Mouse (Mus musculus) lung, embryonic 15.5 days (tissue): ENCODE data around the gene Mrrf. TPM values are rescaled to one million over a fixed set of nuclear protein-coding genes. Genes with fewer than 3 reads are reported as not detected.
"Not testable (repeated sequence)": the region's sequence is repeated elsewhere in the genome, so short reads cannot be mapped to it uniquely, and the experiment has no call there.

ENCODE experiments used
- ATAC-seq: fragments of 200-750 bp; cut with Nextera tagmentation; 2 replicates; pipeline ENCODE4 v1.8.0; 2017; ENCODE audit warnings: moderate number of reproducible peaks, borderline replicate concordance; ENCODE audit not compliant: low FRiP score, low TSS enrichment; ENCODE audit errors: extremely low read depth
- H3K27ac ChIP-seq: fragments of 300-500 bp; sonication (generic); 2 replicates; pipeline ENCODE4 v1.5.1; 2015; ENCODE audit warnings: moderate library complexity, mild to moderate bottlenecking, inconsistent platforms
- H3K27me3 ChIP-seq: fragments of 300-500 bp; sonication (generic); 2 replicates; pipeline ENCODE4 v1.6.1; 2015; ENCODE audit warnings: inconsistent platforms
- H3K36me3 ChIP-seq: fragments of 300-500 bp; sonication (generic); 2 replicates; pipeline ENCODE4 v1.6.1; 2015; ENCODE audit warnings: inconsistent platforms
- H3K4me1 ChIP-seq: fragments of 300-500 bp; sonication (generic); 2 replicates; pipeline ENCODE4 v1.6.1; 2015; ENCODE audit warnings: inconsistent platforms
- H3K4me2 ChIP-seq: fragments of 300-500 bp; sonication (generic); 2 replicates; pipeline ENCODE4 v1.6.1; 2015; ENCODE audit warnings: inconsistent platforms, mild to moderate bottlenecking, moderate library complexity
- H3K4me3 ChIP-seq: fragments of 300-500 bp; sonication (generic); 2 replicates; pipeline ENCODE4 v1.5.1; 2015; ENCODE audit warnings: mild to moderate bottlenecking, inconsistent platforms
- H3K9ac ChIP-seq: fragments of 300-500 bp; sonication (generic); 2 replicates; pipeline ENCODE4 v1.6.1; 2015; ENCODE audit warnings: inconsistent platforms
- H3K9me3 ChIP-seq: fragments of 300-500 bp; sonication (generic); 2 replicates; pipeline ENCODE4 v1.6.1; 2016; ENCODE audit warnings: inconsistent platforms
- WGBS: fragments of 180-500 bp; shearing (Covaris S2); methylation state at CpG from one replicate; pipeline ENCODE4 v1.1.7; 2015; 5-methylcytosine and 5-hydroxymethylcytosine counted together
- polyA plus RNA-seq: library from polyadenylated mRNA; unstranded; fragments of >200 nt; fragmentation: Nextera tagmentation; extraction: Ambion mirVana; gene quantifications from 2 replicates; pipeline ENCODE4 v1.2.1, GENCODE M21; 2015

Mrrf gene
- polyA plus RNA-seq, 1 experiment from 2014 or later = 31.1 TPM

- no peak overlapping the region for H3K9ac ChIP-seq
- WGBS = 55% methylated on average over 7 of the region's 7 CpGs
Measured at GRCm38 (mm10) chr2:36148876-36149365, 12.7 kb downstream of the Mrrf start.

GRCm38 (mm10) chr2:36152401-36152800, 16.2 kb downstream of the Mrrf start:
- H3K4me2 ChIP-seq, H3K4me3 ChIP-seq, H3K27me3 ChIP-seq, H3K9ac ChIP-seq, H3K9me3 ChIP-seq, H3K4me1 ChIP-seq, H3K27ac ChIP-seq, ATAC-seq: not testable (repeated sequence)
- 90% methylated on average over 4 of the region's 4 CpGs for WGBS
- H3K36me3 ChIP-seq = peaks cover 14% of the 10 kb centered on the region

More at GRCm38 (mm10) chr2:36148876-36149365, 12.7 kb downstream of the Mrrf start:
- Histone ChIP-seq H3K27me3 (no peaks in the 10 kb centered on the region), H3K4me2 (no peak overlapping the region), H3K27ac (no peak overlapping the region), H3K9me3 (no peaks in the 10 kb centered on the region), H3K4me3 (no peak overlapping the region), H3K4me1 (no peaks in the 10 kb centered on the region), H3K36me3 (peaks cover 9% of the 10 kb centered on the region)
- ATAC-seq = no peak

- Histone ChIP-seq H3K4me3 (no peak overlapping the region), H3K4me2 (no peak overlapping the region), H3K9me3 (no peaks in the 10 kb centered on the region), H3K27ac (no peak overlapping the region), H3K4me1 (no peaks in the 10 kb centered on the region), H3K9ac (no peak overlapping the region), H3K27me3 (no peaks in the 10 kb centered on the region), H3K36me3 (peaks cover 11% of the 10 kb centered on the region; the same call in 1 of the 2 replicates)
- 88% methylated on average over 1 of the region's 1 CpGs for WGBS
- no peak for ATAC-seq
Measured at GRCm38 (mm10) chr2:36157461-36157860, 21.3 kb downstream of the Mrrf start.

GRCm38 (mm10) chr2:36159336-36159735, 23.1 kb downstream of the Mrrf start:
- no peaks in the 10 kb centered on the region for H3K27me3 ChIP-seq
- no peaks in the 10 kb centered on the region for H3K9me3 ChIP-seq
- H3K9ac ChIP-seq = no peak overlapping the region
- ATAC-seq = no peak
- H3K4me1 ChIP-seq = no peaks in the 10 kb centered on the region
- WGBS = 70% methylated on average over 4 of the region's 4 CpGs
- H3K36me3 ChIP-seq = peaks cover 6% of the 10 kb centered on the region; the same call in 1 of the 2 replicates
- H3K4me3 ChIP-seq = no peak overlapping the region
- H3K27ac ChIP-seq = no peak overlapping the region
- no peak overlapping the region for H3K4me2 ChIP-seq

- Histone ChIP-seq H3K4me2 (no peak overlapping the region), H3K4me1 (peaks cover 13% of the 10 kb centered on the region), H3K36me3 (no peaks in the 10 kb centered on the region), H3K27me3 (no peaks in the 10 kb centered on the region), H3K27ac (no peak overlapping the region), H3K9me3 (no peaks in the 10 kb centered on the region), H3K9ac (no peak overlapping the region), H3K4me3 (no peak overlapping the region)
- ATAC-seq = no peak
- WGBS = 68% methylated on average over 1 of the region's 1 CpGs
Measured at GRCm38 (mm10) chr2:36167990-36168618, 31.9 kb downstream of the Mrrf start.

- Histone ChIP-seq H3K9me3 (no peaks in the 10 kb centered on the region), H3K36me3 (no peaks in the 10 kb centered on the region), H3K4me2 (no peak overlapping the region), H3K4me3 (no peak overlapping the region), H3K4me1 (peaks cover 13% of the 10 kb centered on the region), H3K27me3 (no peaks in the 10 kb centered on the region), H3K9ac (no peak overlapping the region), H3K27ac (no peak overlapping the region)
- 55% methylated on average over 4 of the region's 4 CpGs for WGBS
- ATAC-seq = no peak
Measured at GRCm38 (mm10) chr2:36169176-36169575, 33.0 kb downstream of the Mrrf start.

GRCm38 (mm10) chr2:36172136-36172535, 35.9 kb downstream of the Mrrf start:
- peaks cover 13% of the 10 kb centered on the region for H3K4me1 ChIP-seq
- no peaks in the 10 kb centered on the region for H3K9me3 ChIP-seq
- 46% methylated on average over 4 of the region's 4 CpGs for WGBS
- H3K4me3 ChIP-seq = no peak overlapping the region
- H3K9ac ChIP-seq = no peak overlapping the region
- H3K27ac ChIP-seq = peak overlapping the region; percentile 54
- H3K36me3 ChIP-seq = no peaks in the 10 kb centered on the region
- H3K27me3 ChIP-seq = no peaks in the 10 kb centered on the region
- H3K4me2 ChIP-seq = no peak overlapping the region
- peak; percentile 77; the same call in 1 of the 2 replicates for ATAC-seq

- Histone ChIP-seq H3K27me3 (no peaks in the 10 kb centered on the region), H3K9ac (no peak overlapping the region), H3K4me2 (no peak overlapping the region), H3K4me1 (peaks cover 13% of the 10 kb centered on the region), H3K27ac (peak overlapping the region; percentile 54), H3K4me3 (no peak overlapping the region), H3K36me3 (no peaks in the 10 kb centered on the region), H3K9me3 (no peaks in the 10 kb centered on the region)
- ATAC-seq = 0 out of 2 replicates have a peak, but pooled peaks have one; percentile 16
- 71% methylated on average over 3 of the region's 3 CpGs for WGBS
Measured at GRCm38 (mm10) chr2:36172574-36172973, 36.4 kb downstream of the Mrrf start.

GRCm38 (mm10) chr2:36179487-36179886, 43.3 kb downstream of the Mrrf start:
- no peak overlapping the region for H3K4me3 ChIP-seq
- 0 out of 2 replicates have a peak, but pooled peaks cover 3% of the 10 kb centered on the region for H3K36me3 ChIP-seq
- H3K9ac ChIP-seq = no peak overlapping the region
- no peak for ATAC-seq
- no peak overlapping the region for H3K27ac ChIP-seq
- H3K4me1 ChIP-seq = peaks cover 12% of the 10 kb centered on the region
- no peaks in the 10 kb centered on the region for H3K27me3 ChIP-seq
- no peak overlapping the region for H3K4me2 ChIP-seq
- 46% methylated on average over 3 of the region's 3 CpGs for WGBS
- no peaks in the 10 kb centered on the region for H3K9me3 ChIP-seq

- H3K4me2 ChIP-seq, H3K9ac ChIP-seq, H3K9me3 ChIP-seq, H3K27me3 ChIP-seq, H3K4me3 ChIP-seq, H3K27ac ChIP-seq, H3K36me3 ChIP-seq, ATAC-seq: not testable (repeated sequence)
- H3K4me1 ChIP-seq = peaks cover 19% of the 10 kb centered on the region
- WGBS = 89% methylated on average over 4 of the region's 4 CpGs
Measured at GRCm38 (mm10) chr2:36181587-36182368, 45.6 kb downstream of the Mrrf start.

- H3K27ac ChIP-seq = peak overlapping the region; percentile 92
- ATAC-seq = peak; percentile 62
- 58% methylated on average over 2 of the region's 2 CpGs for WGBS
- no peak overlapping the region for H3K4me2 ChIP-seq
- no peaks in the 10 kb centered on the region for H3K36me3 ChIP-seq
- H3K27me3 ChIP-seq = no peaks in the 10 kb centered on the region
- H3K4me1 ChIP-seq = peaks cover 19% of the 10 kb centered on the region
- no peak overlapping the region for H3K4me3 ChIP-seq
- no peaks in the 10 kb centered on the region for H3K9me3 ChIP-seq
- no peak overlapping the region for H3K9ac ChIP-seq
Measured at GRCm38 (mm10) chr2:36183278-36183677, 47.1 kb downstream of the Mrrf start.

GRCm38 (mm10) chr2:36184192-36184591, 48.0 kb downstream of the Mrrf start:
- Histone ChIP-seq H3K4me1 (peaks cover 19% of the 10 kb centered on the region), H3K36me3 (no peaks in the 10 kb centered on the region), H3K27me3 (no peaks in the 10 kb centered on the region), H3K4me3 (no peak overlapping the region), H3K9ac (no peak overlapping the region), H3K27ac (peak overlapping the region; percentile 92), H3K4me2 (no peak overlapping the region), H3K9me3 (no peaks in the 10 kb centered on the region)
- ATAC-seq = no peak
- 81% methylated on average over 2 of the region's 2 CpGs for WGBS
